Mouse (Mus musculus) T-cell, adult 2 months (primary cell): ENCODE measurements around the gene Clca1.
"Not testable (repeated sequence)": the region's sequence is repeated elsewhere in the genome, so short reads cannot be mapped to it uniquely, and the experiment has no call there.

Experiments used
- DNase-seq: peaks from one replicate; pipeline ENCODE4 v3.0.0; 2022; ENCODE audit warnings: low spot score

Clca1 gene

DNA sequence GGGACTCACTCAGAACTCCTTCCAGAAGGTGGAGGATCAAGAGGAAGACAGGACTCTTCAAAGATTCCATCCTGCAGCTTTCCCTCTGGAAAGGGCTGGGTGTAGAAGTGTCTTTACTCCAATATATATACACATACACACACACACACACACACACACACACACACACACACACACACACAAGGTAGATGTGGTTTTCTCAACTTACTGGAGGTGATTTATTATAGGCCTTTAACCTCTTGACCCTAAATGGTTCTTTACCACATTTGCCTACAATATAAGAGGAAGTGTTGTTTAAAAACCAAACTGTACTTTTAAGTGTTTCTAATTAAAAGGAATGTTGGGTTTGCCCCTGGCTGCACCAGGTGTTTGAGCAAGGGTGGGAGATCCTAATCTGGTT lies at the start of gene Clca1:
Clca1 (minus strand) TSS at position 101 of the 400 bp plus-strand sequence.
- DNase-seq = no peak

DNA sequence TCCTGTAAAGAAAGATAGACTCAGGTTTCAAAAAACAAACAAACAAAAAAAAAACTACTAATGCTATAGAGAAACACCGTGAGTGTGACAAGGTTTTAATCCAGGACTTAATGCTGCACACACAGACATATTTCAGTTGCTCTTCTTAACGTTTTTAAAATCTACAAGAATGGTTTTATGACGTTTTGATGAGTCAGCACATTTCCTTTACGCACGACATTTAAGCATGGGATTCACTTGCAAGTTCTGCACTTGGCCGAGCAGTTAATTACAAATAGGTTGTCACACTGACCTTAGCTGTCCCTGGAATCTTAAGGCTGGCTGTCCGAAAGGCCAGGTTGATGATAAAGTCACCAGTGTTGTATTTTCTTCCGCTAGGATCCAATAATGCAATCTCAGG lies 48.3 kb upstream of the Clca1 start:
- no peak for DNase-seq

DNA sequence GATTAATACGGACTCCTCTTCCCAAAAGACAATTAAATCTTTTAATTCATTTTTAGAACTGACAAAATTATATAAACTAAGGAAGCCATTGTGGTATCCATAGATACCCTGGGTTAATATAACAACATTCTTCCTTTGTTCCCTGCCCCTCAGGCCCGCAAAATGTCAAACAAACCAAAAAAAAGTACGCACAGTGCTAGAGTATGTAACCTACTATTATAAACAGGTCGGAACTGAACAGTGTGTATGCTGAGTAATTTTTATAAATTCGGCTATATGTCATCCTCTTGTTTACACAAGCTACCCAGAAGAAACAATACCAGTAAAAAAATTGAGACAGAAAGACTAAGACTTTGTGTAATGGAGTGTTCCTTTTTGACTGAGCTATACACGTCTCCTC lies 45.8 kb upstream of the Clca1 start:
- DNase-seq = no peak

DNA sequence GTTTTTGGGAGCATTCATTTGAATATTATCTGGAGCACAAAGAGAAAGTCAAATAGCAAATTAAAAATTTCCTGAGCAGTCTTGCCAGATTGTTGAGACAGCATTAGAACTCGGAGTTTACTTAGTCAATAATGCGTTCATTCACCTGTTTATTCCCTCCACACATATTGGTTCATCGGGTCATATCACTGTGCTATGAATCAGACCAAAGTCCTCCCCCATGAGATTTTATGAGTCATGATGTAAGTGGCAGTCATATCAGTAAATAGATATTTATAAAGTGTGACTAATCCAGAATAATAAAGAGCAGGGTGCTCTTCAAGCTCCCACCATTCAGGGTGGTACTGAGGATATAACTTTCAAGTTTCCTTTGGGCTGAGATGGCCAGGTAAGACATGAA lies 39.8 kb upstream of the Clca1 start:
- DNase-seq = no peak

DNA sequence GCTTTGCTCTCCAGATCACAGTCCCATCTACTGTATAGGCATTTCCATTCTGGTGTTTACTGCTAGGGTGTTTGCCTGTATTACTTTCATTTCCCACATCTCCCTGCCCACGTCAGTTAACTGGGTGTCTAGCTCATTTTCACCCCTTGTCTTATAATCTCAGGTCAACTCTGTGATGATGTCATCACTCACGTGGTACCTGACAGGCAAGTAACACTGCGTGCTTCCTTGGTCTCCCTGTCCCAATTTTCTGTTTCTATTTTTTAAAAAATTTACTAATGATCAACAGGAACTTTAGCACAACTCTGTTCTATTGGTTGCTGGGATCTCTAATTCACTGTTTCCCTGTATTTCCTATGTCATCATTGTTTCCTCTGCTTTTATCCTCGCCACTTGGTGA lies 36.4 kb upstream of the Clca1 start:
- DNase-seq = no peak

DNA sequence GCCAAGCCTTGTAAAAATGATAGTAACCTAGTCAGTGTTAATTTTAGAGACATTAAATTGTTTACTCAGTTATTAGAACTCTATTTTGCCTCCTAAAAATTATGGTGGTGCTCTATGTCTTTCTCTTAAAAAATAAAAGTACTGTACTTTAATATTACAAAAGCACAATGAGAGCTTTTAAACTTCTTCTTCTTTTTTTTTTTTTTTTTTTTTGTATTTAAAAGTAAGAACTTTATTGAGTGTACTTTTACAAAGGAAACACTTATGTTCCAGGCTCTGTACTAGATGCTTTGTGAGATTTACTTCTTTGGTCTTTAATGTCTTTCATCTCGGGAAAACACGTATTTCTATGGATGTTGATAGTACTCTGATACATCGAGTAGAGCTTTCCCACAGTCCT lies 22.6 kb upstream of the Clca1 start:
- not testable (repeated sequence) for DNase-seq

DNA sequence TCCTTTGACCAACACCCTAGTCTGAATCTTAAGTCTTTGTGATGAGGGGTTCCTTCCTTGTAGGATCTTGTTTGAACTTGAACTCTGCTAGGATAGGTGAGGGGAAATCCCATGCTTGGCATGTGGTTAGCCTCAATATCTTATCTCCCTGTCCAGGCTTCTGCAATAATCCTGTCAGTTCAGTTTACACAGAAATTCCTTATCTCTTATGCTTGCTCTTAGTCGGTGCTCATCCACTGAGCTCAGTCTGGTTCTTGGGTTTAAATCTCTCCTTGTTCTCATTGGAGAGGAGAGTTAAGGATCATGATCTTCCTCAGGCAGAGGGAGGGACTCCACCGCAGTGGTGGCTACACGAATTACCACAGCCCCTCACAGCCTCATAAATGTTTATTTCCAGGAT lies 17.2 kb upstream of the Clca1 start:
- no peak for DNase-seq

DNA sequence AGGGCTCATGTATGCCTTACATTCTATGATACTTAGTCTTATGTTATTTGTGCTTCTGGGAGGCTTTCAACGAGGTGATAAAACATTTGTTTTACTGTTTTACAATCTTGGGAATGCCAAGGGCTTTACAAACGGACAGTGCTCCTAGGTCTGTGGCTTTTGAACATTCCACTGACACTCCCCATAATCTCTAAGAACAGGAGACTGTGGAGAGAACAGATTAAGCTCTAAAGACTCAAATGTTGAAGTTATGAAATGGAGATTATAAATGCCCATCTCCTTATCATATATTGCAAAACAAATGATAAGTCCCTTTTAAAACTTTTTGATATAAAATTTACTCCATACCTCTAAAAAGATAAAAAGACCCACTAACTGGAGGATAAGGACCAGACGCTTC lies 6.2 kb upstream of the Clca1 start:
- no peak for DNase-seq

DNA sequence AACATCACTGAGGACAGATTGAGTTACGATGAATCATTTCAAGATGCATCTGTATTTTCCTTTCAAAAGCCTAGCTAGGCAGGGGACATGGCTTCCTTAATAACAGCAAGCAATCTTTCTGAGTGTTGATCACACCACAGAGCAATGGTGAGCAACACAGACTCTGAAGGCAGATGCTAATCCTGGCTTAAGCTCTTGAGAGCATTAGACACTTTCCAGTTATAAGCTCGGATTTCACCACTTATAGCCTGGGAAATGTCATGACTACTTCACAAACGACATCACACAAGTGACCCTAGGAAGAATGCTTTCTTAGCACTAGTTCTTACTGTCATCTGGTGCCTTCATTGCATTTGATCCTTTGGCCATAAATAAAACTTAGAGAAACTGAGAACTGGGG lies 4.5 kb downstream of the Clca1 start:
- DNase-seq = no peak

DNA sequence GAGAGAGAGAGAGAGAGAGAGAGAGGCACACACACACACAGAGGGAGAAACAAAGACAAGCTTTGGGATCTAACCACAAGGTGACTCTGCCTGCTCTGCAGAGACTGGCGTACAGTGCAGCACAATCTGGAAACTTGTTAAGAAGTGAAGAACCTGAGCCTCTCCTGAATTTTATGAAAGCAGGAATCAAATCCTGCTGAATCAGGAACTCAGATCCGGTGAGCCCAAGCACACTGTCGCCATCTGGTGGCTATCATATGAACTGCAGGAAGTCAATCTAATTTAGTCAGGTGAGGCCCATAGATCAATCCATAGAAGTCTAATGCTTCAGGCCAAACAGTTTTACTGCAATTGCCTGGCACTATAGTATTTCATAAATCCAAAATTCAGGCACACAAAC lies 5.8 kb downstream of the Clca1 start:
- no peak for DNase-seq

DNA sequence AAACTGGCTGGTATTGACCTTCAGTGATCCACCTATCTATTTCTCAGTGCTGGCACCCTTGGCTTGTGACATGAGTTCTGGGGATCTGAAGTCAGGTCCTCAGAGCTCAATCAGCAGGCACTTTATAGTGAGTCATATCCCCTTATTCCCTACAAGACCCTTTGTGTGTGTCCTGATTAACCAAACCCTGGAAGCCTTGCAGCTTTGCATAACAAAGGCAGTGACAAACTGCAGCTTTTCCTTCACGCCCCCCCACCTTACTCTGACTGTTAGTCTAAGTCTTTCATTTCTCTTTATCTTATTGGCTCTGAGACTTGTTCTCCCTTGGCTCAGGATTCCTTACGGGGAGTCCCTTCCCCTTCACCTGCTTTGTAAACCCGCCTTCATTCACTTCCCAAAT lies 14.8 kb downstream of the Clca1 start:
- no peak for DNase-seq

DNA sequence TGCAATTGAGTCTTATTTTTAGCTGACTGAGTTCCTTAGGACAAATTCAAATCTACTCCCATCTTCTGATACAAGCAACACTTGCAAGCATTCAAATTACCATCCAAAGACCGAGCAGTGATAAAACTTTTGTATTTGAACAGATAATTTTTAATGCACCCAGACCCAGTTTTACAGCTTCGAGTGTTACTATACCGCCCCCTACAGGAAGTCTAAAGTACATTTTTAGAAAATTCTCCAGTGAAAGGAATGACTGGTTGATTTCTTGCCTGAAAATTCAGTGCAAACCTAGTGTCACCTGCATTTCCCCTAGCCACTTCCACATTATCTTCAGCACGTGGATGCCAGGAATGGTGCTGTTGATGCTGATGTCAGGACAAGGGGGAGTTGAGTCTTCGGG lies 28.2 kb downstream of the Clca1 start:
- DNase-seq = no peak

DNA sequence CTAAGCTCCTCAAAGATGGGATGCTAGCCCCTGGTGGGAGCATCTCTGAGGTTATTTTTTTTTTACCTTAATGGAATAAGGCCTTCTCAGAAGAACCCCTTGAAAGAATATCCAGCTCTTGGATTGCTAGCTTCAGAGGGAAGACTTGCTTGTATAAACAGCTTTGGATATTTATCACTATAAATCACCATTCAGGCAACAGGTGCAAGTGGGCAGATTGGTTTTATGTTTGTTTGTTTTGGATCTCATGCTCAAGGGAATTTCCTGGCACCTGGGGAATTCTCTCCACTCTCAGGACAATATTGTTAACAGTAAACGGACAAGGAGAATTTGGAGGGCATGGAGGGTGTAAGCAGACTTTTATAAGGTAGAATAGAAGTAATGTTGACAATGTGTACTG lies 31.7 kb downstream of the Clca1 start:
- DNase-seq = no peak

DNA sequence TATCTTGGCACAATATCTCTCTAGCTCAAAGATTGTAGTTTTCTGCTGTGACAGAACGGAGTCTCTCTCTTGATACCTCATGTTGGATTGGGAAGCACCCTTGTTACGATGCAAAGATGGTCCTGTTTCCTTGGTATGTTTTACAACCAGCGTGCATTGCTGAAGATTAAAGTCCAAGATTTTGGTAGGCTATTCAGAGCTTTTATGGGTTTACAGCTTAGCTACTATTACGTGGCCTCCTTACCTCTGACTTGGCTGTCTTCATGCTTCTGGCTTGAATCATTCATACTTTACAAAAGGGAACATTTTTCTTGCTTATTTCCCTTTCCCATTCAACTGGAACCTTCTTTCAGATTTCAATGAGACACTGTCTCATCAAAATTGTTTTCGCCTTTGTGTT lies 39.5 kb downstream of the Clca1 start:
- no peak for DNase-seq

DNA sequence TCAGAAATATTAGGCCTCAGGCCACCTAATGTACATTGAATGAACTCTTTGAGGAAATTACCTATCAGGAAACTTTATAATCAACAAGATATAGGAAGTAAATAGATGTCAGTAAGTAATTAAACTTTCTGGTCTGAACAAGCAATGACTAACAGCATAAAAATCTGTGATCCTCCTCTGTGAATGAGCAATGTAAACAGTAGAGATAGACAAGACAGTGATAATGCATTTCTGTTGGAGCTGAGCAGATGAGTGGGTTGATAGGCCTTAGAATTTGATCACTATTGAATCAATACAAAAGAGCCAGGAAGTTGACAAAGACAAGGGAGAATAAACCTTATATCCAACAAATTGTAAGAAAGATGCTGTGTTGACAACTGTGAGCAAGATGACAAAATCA lies 40.0 kb downstream of the Clca1 start:
- no peak for DNase-seq

DNA sequence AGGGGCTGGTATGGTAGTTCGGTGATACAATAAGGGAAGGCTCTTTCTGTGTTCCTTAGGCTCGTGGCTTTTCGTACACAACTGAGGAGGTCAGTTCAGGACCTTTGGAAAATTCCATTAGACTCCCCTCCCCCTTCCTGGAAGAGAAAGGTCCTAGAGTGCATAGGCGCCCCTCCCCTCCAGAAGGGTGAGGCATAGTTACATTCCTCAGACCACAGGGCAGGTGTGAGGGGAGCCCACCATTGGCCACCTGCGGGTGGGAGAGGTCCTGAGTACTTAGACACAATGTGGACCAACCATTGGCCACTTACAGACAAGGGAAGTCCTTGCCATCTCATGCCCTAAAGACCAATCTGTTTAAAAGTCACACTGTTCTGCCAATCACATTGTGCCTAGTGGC lies 46.7 kb downstream of the Clca1 start:
- DNase-seq = no peak

DNA sequence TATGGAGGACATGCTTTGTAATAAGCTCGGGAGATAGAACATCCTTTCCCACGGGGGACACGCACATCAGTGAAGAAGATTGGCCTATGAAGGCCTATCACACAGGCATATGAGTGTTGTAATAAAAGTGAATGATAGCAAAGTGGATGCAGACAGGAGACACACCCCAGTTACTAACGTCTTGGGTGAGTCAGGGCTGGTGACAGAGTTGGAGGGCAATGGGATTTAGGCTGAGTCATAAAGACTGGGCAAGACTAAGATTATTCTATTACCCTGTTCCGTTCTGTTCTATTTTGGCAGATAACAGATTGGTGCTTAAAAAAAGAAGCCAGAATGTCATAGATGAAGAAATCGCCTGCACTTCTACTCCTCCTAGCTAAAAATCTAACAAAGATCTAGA lies 52.0 kb downstream of the Clca1 start:
- no peak for DNase-seq

DNA sequence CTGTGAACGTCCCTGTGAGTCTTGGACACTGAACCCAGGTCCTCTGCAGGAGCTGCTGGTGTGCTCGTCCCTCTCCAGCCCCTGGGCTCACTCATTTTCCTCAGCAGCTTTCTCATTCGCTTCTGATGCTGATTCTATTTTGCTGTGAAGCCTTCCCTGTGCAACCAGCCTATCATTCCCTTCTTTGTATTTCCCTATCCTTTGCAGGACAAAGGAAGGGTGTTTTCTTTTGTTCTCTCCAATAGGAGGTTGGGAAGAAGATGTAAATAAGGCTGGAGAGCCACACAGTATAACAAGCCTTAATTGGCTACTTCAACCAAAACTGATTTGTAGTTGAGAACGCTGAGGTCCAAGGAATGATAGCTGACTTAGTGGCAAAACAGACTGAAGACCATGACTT lies 54.9 kb downstream of the Clca1 start:
- no peak for DNase-seq

DNA sequence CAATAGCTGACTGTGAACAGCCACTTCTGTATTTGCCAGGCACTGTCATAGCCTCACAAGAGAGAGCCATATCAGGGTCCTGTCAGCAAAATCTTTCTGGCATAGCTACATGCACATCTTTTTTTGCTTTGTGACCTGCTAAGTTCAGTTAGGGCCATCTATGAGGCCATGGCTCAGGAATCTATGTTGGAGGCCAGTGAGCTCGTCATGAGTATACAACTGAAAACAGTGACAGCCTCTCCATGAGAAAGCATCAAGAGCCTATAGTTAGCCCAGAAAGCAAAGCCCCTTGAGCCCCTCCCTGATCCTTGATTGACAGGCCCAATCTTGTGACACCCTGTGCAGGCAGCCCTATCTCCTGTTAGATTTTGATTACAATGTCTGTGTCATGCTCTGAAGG lies 56.5 kb downstream of the Clca1 start:
- DNase-seq = no peak

DNA sequence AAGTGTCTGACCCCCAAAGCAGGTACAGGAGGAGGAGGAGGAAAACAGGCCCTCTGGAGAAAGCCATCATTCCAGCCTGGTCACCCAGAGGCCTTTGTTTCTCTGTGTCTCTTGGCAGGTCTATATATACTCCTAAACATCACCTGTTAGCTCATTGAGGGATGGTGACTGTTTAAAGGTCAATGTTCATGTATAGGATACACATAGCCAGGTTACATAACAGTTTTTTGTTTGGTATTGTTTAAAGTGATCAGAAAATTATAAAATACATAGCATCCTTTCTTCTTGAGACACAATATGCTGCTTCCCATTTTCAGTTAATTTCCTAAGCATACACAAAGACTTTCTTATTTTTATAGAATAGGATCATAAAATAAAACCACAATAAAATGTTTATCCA lies 57.6 kb downstream of the Clca1 start, which contains the start of gene Clca4a:
Clca4a (minus strand) TSS at position 101 of the 400 bp plus-strand sequence.
- DNase-seq = no peak

DNA sequence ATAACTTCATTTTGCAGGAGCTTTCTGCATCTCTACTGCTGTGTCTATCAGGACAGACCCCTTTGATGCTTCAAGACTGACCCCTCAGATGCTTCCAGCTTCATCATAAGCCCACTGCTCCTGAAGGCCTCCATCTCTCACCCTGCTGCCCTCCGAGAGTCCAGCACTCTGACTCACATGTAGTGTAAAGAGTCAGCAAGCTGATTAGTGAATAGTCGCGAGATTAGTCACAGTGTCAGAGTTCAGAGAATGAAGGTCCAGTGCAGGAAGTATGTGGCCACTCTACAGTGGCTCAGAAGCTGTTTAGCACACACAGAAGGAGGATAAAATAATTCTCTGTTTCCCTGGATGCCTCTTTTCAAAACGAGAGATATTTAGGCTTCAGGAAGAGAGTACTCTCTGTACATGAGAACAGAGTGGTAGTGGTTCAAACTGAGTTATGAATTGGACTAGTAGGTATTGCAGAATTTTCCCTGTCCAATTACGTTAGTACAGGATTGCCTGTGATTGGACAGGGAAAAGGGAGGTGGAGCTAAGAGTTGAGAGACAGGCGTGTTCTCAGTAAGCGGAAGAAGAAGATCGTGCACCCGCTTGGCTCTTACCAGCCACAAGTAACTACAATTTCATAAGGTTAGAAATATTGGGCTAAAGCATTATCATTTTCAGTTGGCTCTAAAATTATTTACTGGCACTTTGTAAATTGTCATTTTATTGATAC lies 60.9 kb downstream of the Clca1 start:
- no peak for DNase-seq

DNA sequence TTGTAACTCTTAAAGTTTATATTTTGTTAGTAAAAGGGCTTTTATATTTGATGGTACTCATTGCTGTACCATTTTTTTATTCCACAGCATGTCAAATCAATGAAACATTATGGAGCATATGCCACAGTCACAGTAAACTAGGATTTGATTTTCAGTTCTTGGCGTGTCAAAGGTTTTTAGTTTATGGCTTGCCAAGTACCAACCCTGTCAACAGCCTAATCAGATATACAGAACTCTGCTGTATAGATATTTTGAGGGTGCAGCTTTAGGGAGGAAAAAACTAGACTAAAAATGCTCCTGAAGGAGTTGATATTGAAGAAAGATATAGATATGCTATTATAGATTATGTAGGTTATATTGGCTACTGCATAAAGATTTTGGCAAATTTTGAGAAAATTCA lies 62.8 kb downstream of the Clca1 start:
- no peak for DNase-seq

DNA sequence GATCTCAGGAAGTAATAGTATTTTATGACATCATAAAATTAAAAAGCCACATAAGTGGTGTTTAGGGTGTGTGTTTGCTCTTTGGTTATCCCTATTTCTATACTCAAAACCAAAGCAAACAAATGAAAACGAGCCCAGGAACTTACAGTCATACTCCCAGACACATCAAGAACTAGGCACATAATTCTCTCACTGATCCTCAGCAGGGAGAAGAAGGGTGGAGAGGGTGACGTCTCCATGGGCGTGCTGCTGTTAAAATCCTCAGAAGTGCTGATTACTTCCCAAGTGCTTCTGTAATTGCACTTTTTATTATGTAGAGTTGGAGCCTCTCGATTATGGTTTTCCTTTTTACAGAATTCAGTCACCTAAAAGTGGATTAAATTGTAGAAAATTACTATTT lies 66.5 kb downstream of the Clca1 start:
- DNase-seq = no peak
